Mouse (Mus musculus) monocyte, adult 5-6 weeks (primary cell): ENCODE results near the gene Macrod2. TPM values are rescaled to one million over a fixed set of nuclear protein-coding genes. Genes with fewer than 3 reads are reported as not detected.

Experiments
- ATAC-seq: fragments of 153-309, 156-312 bp; replicated peaks from 2 replicates; pipeline ENCODE4 v1.8.0; 2017; ENCODE audit warnings: mild to moderate bottlenecking; ENCODE audit not compliant: low TSS enrichment, insufficient number of reproducible peaks, severe bottlenecking, poor library complexity, low FRiP score
- total RNA-seq: library from RNA; stranded (forward); fragments of 200-1000, 200-491, 200-594 nt; gene quantifications from 3 replicates; pipeline ENCODE4 v1.2.3, GENCODE M21; 2017

Macrod2 gene
- 1.2 to 7.0 TPM in 2 of 3 replicates, not detected in the other for total RNA-seq

GRCm38 (mm10) chr2:140395179-140395578 lies at the start of gene Macrod2:
Gene Macrod2 (plus strand): TSS chr2:140395309.
- peak; percentile 80 for ATAC-seq

GRCm38 (mm10) chr2:140359905-140360304 lies 35.2 kb upstream of the Macrod2 start:
- ATAC-seq = no peak

- no peak for ATAC-seq
Measured at GRCm38 (mm10) chr2:140364804-140365203, 30.3 kb upstream of the Macrod2 start.

- no peak for ATAC-seq
Measured at GRCm38 (mm10) chr2:140389525-140389924, 5.6 kb upstream of the Macrod2 start, which contains the start of gene Sel1l2. Gene Sel1l2 (minus strand): TSS chr2:140389706.

GRCm38 (mm10) chr2:140395744-140396231 lies 679 bp downstream of the Macrod2 start:
- ATAC-seq = no peak

- ATAC-seq = no peak
Measured at GRCm38 (mm10) chr2:140425844-140426243, 30.7 kb downstream of the Macrod2 start.

- no peak for ATAC-seq
Measured at GRCm38 (mm10) chr2:140427283-140427682, 32.2 kb downstream of the Macrod2 start.

- no peak for ATAC-seq
Measured at GRCm38 (mm10) chr2:140439081-140439480, 44.0 kb downstream of the Macrod2 start.

GRCm38 (mm10) chr2:140448636-140449035 lies 53.5 kb downstream of the Macrod2 start:
- no peak for ATAC-seq

- ATAC-seq = no peak
Measured at GRCm38 (mm10) chr2:140475770-140476169, 80.7 kb downstream of the Macrod2 start.

- no peak for ATAC-seq
Measured at GRCm38 (mm10) chr2:140476891-140477290, 81.8 kb downstream of the Macrod2 start.

GRCm38 (mm10) chr2:140482604-140483003 lies 87.5 kb downstream of the Macrod2 start:
- ATAC-seq = no peak

GRCm38 (mm10) chr2:140497688-140498087 lies 102.6 kb downstream of the Macrod2 start:
- ATAC-seq = no peak

- ATAC-seq = no peak
Measured at GRCm38 (mm10) chr2:140500951-140501350, 105.8 kb downstream of the Macrod2 start.

- no peak for ATAC-seq
Measured at GRCm38 (mm10) chr2:140521472-140521871, 126.4 kb downstream of the Macrod2 start.

- ATAC-seq = no peak
Measured at GRCm38 (mm10) chr2:140530214-140530613, 135.1 kb downstream of the Macrod2 start.

GRCm38 (mm10) chr2:140532024-140532423 lies 136.9 kb downstream of the Macrod2 start:
- ATAC-seq = no peak

GRCm38 (mm10) chr2:140532859-140533519 lies 137.9 kb downstream of the Macrod2 start:
- ATAC-seq = no peak

- ATAC-seq = no peak
Measured at GRCm38 (mm10) chr2:140533621-140534020, 138.5 kb downstream of the Macrod2 start.

- no peak for ATAC-seq
Measured at GRCm38 (mm10) chr2:140534583-140534982, 139.5 kb downstream of the Macrod2 start.
